Mouse (Mus musculus) natural killer cell, adult 2 months (primary cell): Measurements from ENCODE around the gene Rilp.

Experiments
- DNase-seq, 2 experiments: peaks; one replicate each; pipeline ENCODE4 v3.0.0; 2022; ENCODE audit warnings: low spot score in 2 of 2

Gene Rilp

GRCm38 (mm10) chr11:75558101-75558500 is 48.2 kb downstream of the Rilp start:
- DNase-seq, result peak in 1 of 2 experiments; percentile 54

GRCm38 (mm10) chr11:75559870-75560504 is 50.1 kb downstream of the Rilp start:
- no peak for DNase-seq

GRCm38 (mm10) chr11:75560530-75561409 is 50.9 kb downstream of the Rilp start:
- DNase-seq, result peak in 1 of 2 experiments; percentile 54

GRCm38 (mm10) chr11:75561410-75561791 is 51.5 kb downstream of the Rilp start:
- DNase-seq, result no peak
